Mouse (Mus musculus) myocyte (in vitro differentiated cells): Measurements from ENCODE around the gene Frmd4a.

Experiments
- CEBPB ChIP-seq: IDR thresholded peaks from 2 replicates; pipeline ENCODE4 v1.6.1; 2011; ENCODE audit warnings: mild to moderate bottlenecking, moderate library complexity; ENCODE audit not compliant: poor library complexity, insufficient read depth, severe bottlenecking
- E2F4 ChIP-seq: IDR thresholded peaks from one replicate; pipeline ENCODE4 v1.6.1; 2011; ENCODE audit warnings: mild to moderate bottlenecking, control low read depth, moderate library complexity; ENCODE audit not compliant: insufficient read depth
- MAX ChIP-seq: IDR thresholded peaks from one replicate; pipeline ENCODE4 v1.6.1; 2011; ENCODE audit warnings: low read depth, mild to moderate bottlenecking, control low read depth
- MYOD1 ChIP-seq, 3 experiments: IDR thresholded peaks; one replicate each; pipeline ENCODE4 v1.6.1; 2011; ENCODE audit warnings: control low read depth in 2 of 3, low read depth in 2 of 3, mild to moderate bottlenecking in 2 of 3, moderate library complexity in 1 of 3; ENCODE audit not compliant: insufficient read length in 2 of 3, control insufficient read depth in 1 of 3
- MYOG ChIP-seq, 3 experiments: IDR thresholded peaks; one replicate each; pipeline ENCODE4 v1.6.1; 2011; ENCODE audit warnings: control low read depth in 2 of 3, low read depth in 2 of 3, mild to moderate bottlenecking in 2 of 3; ENCODE audit not compliant: insufficient read length in 2 of 3, control insufficient read depth in 1 of 3, insufficient read depth in 1 of 3
- POLR2A ChIP-seq: IDR thresholded peaks from one replicate; pipeline ENCODE4 v1.6.1; 2011; ENCODE audit warnings: low read depth, mild to moderate bottlenecking, control low read depth, moderate library complexity; ENCODE audit not compliant: insufficient read length
- POLR2AphosphoS2 ChIP-seq: IDR thresholded peaks from one replicate; pipeline ENCODE4 v1.6.1; 2011; ENCODE audit warnings: low read depth, control low read depth; ENCODE audit not compliant: insufficient read length
- REST ChIP-seq: IDR thresholded peaks from one replicate; pipeline ENCODE4 v1.6.1; 2011; ENCODE audit warnings: mild to moderate bottlenecking, control low read depth, moderate library complexity; ENCODE audit not compliant: insufficient read depth, insufficient read length
- SRF ChIP-seq: IDR thresholded peaks from one replicate; pipeline ENCODE4 v1.6.1; 2011; ENCODE audit warnings: low read depth; ENCODE audit not compliant: control insufficient read depth, insufficient read length
- TCF12 ChIP-seq: IDR thresholded peaks from one replicate; pipeline ENCODE4 v1.6.1; 2011; ENCODE audit warnings: mild to moderate bottlenecking, control low read depth; ENCODE audit not compliant: poor library complexity, insufficient read depth, severe bottlenecking
- TCF3 ChIP-seq: IDR thresholded peaks from one replicate; pipeline ENCODE4 v1.6.1; 2011; ENCODE audit warnings: low read depth, control low read depth; ENCODE audit not compliant: insufficient read length
- USF1 ChIP-seq: IDR thresholded peaks from one replicate; pipeline ENCODE4 v1.6.1; 2011; ENCODE audit warnings: low read depth, mild to moderate bottlenecking, control low read depth, moderate library complexity

GRCm38 (mm10) chr2:4535187-4535864, 517.8 kb downstream of the Frmd4a start:
- TF ChIP-seq POLR2A, result no peak
- TF ChIP-seq USF1, result no peak
- no peak for TF ChIP-seq MYOG (IDR thresholded peaks at IDR 0.05; ENCODE audit: control insufficient read depth in 1 of 3, insufficient read depth in 1 of 3, insufficient read length in 2 of 3, low read depth in 2 of 3)
- no peak for TF ChIP-seq MYOD1 (IDR thresholded peaks at IDR 0.05; ENCODE audit: control insufficient read depth in 1 of 3, insufficient read length in 2 of 3, low read depth in 2 of 3)
- no peak for TF ChIP-seq MAX
- TF ChIP-seq TCF12, result no peak
- no peak for TF ChIP-seq E2F4
- no peak for TF ChIP-seq CEBPB
- TF ChIP-seq POLR2AphosphoS2, result no peak
- no peak for TF ChIP-seq REST
- TF ChIP-seq SRF, result no peak
- TF ChIP-seq TCF3, result no peak
